Mouse (Mus musculus) right cerebral cortex, postnatal 14 days (tissue): ENCODE data around the gene Idh3g.

Source experiments
- DNase-seq: peaks from one replicate; pipeline ENCODE4 v3.0.0; 2022

Idh3g gene

GRCm38 (mm10) chrX:73786364-73787224 lies at the start of gene Idh3g, which contains the start of gene Ssr4:
Gene Idh3g, minus strand, starts transcription at chrX:73786897.
Gene Ssr4, plus strand, starts transcription at chrX:73787028.
- DNase-seq: peak; percentile 82

GRCm38 (mm10) chrX:73835731-73836130 lies 49.0 kb upstream of the Idh3g start:
- no peak for DNase-seq

- DNase-seq: peak; percentile 65
Measured at GRCm38 (mm10) chrX:73824185-73825151, 37.8 kb upstream of the Idh3g start, which contains the start of gene Pdzd4. Gene Pdzd4, minus strand, starts transcription at chrX:73824969.

GRCm38 (mm10) chrX:73823747-73824146 lies 37.0 kb upstream of the Idh3g start:
- DNase-seq: no peak

- no peak for DNase-seq
Measured at GRCm38 (mm10) chrX:73816596-73817314, 30.1 kb upstream of the Idh3g start.

DNA sequence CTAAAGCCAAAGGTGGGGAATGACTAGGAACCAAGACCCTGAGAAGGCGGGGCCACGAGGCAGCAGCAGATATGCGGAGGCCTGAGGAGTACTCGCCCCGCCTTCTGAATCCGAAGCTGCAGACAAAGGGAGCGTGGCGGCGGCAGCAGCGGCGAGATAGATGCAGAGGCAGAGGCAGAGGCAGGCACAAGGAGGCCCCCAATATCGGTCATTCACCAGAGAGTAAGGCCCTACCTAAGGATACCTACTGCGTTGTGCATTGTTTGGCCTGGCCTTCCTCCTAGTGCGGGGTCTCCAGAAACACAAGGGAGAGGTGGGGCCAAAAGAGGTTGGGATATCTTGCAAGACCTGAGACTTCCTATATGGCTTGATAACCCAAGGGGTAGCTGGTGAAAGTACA lies 28.4 kb upstream of the Idh3g start:
- no peak for DNase-seq

DNA sequence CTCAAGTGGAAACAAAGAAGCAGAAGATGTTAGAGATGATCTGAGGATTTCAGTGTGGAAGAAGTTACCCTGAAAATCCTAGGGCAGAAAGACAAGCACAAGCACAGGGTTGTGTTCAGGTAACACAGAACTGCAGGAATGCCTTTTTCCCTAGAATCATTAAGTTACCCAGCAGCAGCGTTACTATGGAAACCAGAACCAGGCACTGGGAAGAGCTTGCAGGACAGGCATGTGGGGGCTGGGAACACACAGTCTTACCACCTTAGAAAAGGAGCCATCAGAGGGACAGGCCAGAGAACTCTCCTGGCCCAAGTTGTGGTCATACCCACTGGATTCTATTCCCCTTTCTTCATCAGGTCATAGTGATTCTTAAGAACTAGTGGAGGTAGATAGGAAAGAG lies 19.1 kb upstream of the Idh3g start:
- no peak for DNase-seq

GRCm38 (mm10) chrX:73798502-73798901 lies 11.8 kb upstream of the Idh3g start:
- peak; percentile 62 for DNase-seq

- DNase-seq: no peak
Measured at GRCm38 (mm10) chrX:73797511-73797910, 10.8 kb upstream of the Idh3g start.

- no peak for DNase-seq
Measured at GRCm38 (mm10) chrX:73793505-73793904, 6.8 kb upstream of the Idh3g start.

- no peak for DNase-seq
Measured at GRCm38 (mm10) chrX:73793039-73793438, 6.3 kb upstream of the Idh3g start.

- no peak for DNase-seq
Measured at GRCm38 (mm10) chrX:73788501-73788900, 1.8 kb upstream of the Idh3g start.

- no peak for DNase-seq
Measured at GRCm38 (mm10) chrX:73787225-73787558, 495 bp upstream of the Idh3g start.

GRCm38 (mm10) chrX:73785666-73786065 lies 1.0 kb downstream of the Idh3g start:
- DNase-seq: no peak

GRCm38 (mm10) chrX:73782227-73782626 lies 4.5 kb downstream of the Idh3g start:
- no peak for DNase-seq

DNA sequence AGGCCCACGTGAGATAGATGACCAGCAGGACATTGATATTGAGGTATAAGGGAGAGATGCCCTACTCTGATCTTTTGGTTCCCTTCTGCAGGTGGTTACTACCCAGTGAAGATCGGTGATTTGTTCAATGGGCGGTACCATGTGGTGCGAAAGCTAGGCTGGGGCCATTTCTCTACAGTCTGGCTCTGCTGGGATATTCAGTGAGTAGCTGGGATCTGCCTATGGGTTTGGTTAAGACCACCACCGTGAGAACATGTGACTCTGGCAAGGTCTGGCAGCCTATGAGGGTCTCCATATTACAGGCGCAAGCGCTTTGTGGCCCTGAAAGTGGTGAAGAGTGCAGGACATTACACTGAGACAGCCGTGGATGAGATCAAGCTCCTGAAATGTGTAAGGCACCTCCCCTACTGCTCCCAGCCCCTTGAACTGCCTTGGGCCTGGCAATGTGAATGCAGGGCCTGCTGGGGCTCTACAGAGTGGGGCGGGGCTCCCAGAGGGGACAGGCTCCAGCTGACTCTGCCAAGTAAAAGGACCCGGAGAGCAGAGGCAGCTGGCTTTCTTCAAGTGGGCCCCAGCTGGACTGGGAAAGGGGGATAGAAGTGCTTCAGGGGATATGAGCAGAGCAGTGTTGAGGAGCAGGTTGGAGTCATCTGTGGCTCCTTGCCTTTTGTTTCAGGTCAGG lies 11.8 kb downstream of the Idh3g start:
- DNase-seq: no peak

GRCm38 (mm10) chrX:73774168-73774760 lies 12.4 kb downstream of the Idh3g start, which contains the start of gene Srpk3:
Gene Srpk3, plus strand, starts transcription at chrX:73774405.
- no peak for DNase-seq

- no peak for DNase-seq
Measured at GRCm38 (mm10) chrX:73767267-73767666, 19.4 kb downstream of the Idh3g start.

GRCm38 (mm10) chrX:73765311-73765710 lies 21.4 kb downstream of the Idh3g start:
- peak; percentile 28 for DNase-seq

DNA sequence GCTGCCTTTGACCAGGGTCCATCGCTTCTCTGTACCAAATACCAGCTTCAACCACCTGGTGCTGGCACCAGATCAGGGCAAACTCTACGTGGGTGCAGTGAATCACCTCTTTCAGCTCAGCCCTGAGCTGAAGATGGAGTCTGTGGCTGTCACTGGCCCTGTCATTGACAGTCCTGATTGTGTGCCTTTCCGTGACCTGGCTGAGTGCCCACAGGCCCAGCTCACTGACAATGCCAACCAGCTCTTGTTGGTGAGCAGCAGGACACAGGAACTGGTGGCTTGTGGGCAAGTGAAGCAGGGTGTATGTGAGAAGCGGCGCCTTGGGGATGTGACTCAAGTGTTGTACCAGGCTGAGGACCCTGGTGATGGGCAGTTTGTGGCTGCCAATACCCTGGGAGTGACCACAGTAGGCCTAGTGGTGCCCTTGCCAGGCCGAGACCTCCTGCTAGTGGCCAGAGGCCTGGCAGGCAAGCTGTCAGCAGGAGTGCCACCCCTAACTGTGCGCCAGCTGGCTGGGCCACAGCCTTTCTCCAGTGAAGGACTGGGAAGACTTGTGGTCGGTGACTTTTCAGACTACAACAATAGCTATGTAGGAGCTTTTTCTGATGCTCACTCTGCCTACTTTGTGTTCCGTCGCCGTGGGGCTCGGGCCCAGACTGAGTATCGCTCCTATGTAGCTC lies 27.9 kb downstream of the Idh3g start:
- DNase-seq: no peak
